Mouse (Mus musculus): Measurements from ENCODE around the gene Kdelc1. TPM values are rescaled to one million over a fixed set of nuclear protein-coding genes. Genes with fewer than 3 reads are reported as not detected.
A peak's percentile ranks its signal among the peaks of the same experiment; 100 is the strongest.

Kdelc1 gene
- polyA plus RNA-seq, 1 experiment = 16.2 TPM

DNA sequence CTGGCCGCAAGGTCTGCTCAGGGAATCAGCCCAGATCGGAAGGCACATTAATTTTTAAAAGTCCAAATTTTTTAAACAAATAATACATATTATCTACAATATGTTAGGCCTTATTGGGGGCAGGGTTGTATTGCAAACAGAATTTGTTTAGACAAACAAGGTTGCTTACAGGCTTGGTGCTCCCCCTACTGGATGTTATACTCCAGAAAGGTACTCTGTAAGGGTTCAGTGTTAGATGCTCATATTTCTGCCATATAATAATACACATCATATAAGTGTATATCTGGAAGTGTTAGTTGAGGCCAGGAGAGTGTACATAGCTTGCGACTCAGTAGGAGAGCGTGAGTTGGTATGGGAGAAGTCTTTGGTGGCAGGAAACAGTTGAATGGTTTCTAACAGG lies 36.7 kb upstream of the Kdelc1 start:
- TF ChIP-seq USF1 (IDR thresholded peaks at IDR 0.05; ENCODE audit: low read depth) (no peak), MYOD1 (IDR thresholded peaks at IDR 0.05; ENCODE audit: control insufficient read depth, insufficient read length, low read depth) (no peak), MAX (IDR thresholded peaks at IDR 0.05) (no peak), CEBPB (IDR thresholded peaks at IDR 0.05; ENCODE audit: low read depth) (no peak), CTCF (IDR thresholded peaks at IDR 0.05; ENCODE audit: control insufficient read depth, insufficient read depth, insufficient read length) (no peak), FOSL1 (IDR thresholded peaks at IDR 0.05; ENCODE audit: insufficient read depth, low read length, poor library complexity, severe bottlenecking) (no peak), MYOG (IDR thresholded peaks at IDR 0.05; ENCODE audit: control insufficient read depth, extremely low read depth, insufficient read length) (no peak)
- no peak overlapping the region for H3K4me3 ChIP-seq (ENCODE audit: insufficient read depth, poor library complexity, severe bottlenecking)

GRCm38 (mm10) chr1:44148706-44149105 lies 30.1 kb upstream of the Kdelc1 start:
- peaks cover 7% of the 10 kb centered on the region for H3K36me3 ChIP-seq (ENCODE audit: control insufficient read depth, insufficient read depth)
- no peak for TF ChIP-seq CTCF (IDR thresholded peaks at IDR 0.05; ENCODE audit: control insufficient read depth, insufficient read depth, insufficient read length)
- TF ChIP-seq MYOG (IDR thresholded peaks at IDR 0.05; ENCODE audit: control insufficient read depth, extremely low read depth, insufficient read length) = no peak
- no peak for TF ChIP-seq MYOD1 (IDR thresholded peaks at IDR 0.05; ENCODE audit: control insufficient read depth, insufficient read length, low read depth)
- no peak for TF ChIP-seq USF1 (IDR thresholded peaks at IDR 0.05; ENCODE audit: low read depth)
- no peak for TF ChIP-seq MAX (IDR thresholded peaks at IDR 0.05)
- no peak for TF ChIP-seq FOSL1 (IDR thresholded peaks at IDR 0.05; ENCODE audit: insufficient read depth, low read length, poor library complexity, severe bottlenecking)
- TF ChIP-seq CEBPB (IDR thresholded peaks at IDR 0.05; ENCODE audit: low read depth) = no peak
- H3ac ChIP-seq (ENCODE audit: control insufficient read depth, insufficient read length, low read depth) = no peak overlapping the region
- peaks cover 18% of the 10 kb centered on the region for H3K79me2 ChIP-seq (ENCODE audit: control insufficient read depth, insufficient read depth)
- H3K4me3 ChIP-seq (ENCODE audit: insufficient read depth, poor library complexity, severe bottlenecking) = peak overlapping the region; percentile 56
- H3K79me3 ChIP-seq (ENCODE audit: low read depth) = peaks cover 3% of the 10 kb centered on the region
- H3K27me3 ChIP-seq (ENCODE audit: control insufficient read depth, insufficient read depth, insufficient read length) = no peaks in the 10 kb centered on the region

More for the DNA sequence above, 36.7 kb upstream of the Kdelc1 start:
- no peaks in the 10 kb centered on the region for H3K27me3 ChIP-seq (ENCODE audit: control insufficient read depth, insufficient read depth, insufficient read length)
- H3K36me3 ChIP-seq (ENCODE audit: control insufficient read depth, insufficient read depth) = peaks cover 17% of the 10 kb centered on the region
- peaks cover 7% of the 10 kb centered on the region for H3K79me2 ChIP-seq (ENCODE audit: control insufficient read depth, insufficient read depth)
- no peak overlapping the region for H3ac ChIP-seq (ENCODE audit: control insufficient read depth, insufficient read length, low read depth)
- peaks cover 3% of the 10 kb centered on the region for H3K79me3 ChIP-seq (ENCODE audit: low read depth)

- H3K27me3 ChIP-seq (ENCODE audit: control insufficient read depth, insufficient read depth, insufficient read length) = no peaks in the 10 kb centered on the region
- TF ChIP-seq MYOG (IDR thresholded peaks at IDR 0.05; ENCODE audit: control insufficient read depth, extremely low read depth, insufficient read length) (no peak), MAX (IDR thresholded peaks at IDR 0.05) (peak; percentile 27)
- H3K79me3 ChIP-seq (ENCODE audit: low read depth) = peaks cover 3% of the 10 kb centered on the region
- peak within 1 kb of the TSS; percentile 83 for H3ac ChIP-seq (ENCODE audit: control insufficient read depth, insufficient read length, low read depth)
- peaks cover 18% of the 10 kb centered on the region for H3K79me2 ChIP-seq (ENCODE audit: control insufficient read depth, insufficient read depth)
- peak within 1 kb of the TSS; percentile 56 for H3K4me3 ChIP-seq (ENCODE audit: insufficient read depth, poor library complexity, severe bottlenecking)
- H3K36me3 ChIP-seq (ENCODE audit: control insufficient read depth, insufficient read depth) = peaks cover 16% of the 10 kb centered on the region
Measured at GRCm38 (mm10) chr1:44147563-44148381, 29.2 kb upstream of the Kdelc1 start, which contains the start of gene Ercc5. TSS of gene Ercc5 (plus strand) at chr1:44147744.

DNA sequence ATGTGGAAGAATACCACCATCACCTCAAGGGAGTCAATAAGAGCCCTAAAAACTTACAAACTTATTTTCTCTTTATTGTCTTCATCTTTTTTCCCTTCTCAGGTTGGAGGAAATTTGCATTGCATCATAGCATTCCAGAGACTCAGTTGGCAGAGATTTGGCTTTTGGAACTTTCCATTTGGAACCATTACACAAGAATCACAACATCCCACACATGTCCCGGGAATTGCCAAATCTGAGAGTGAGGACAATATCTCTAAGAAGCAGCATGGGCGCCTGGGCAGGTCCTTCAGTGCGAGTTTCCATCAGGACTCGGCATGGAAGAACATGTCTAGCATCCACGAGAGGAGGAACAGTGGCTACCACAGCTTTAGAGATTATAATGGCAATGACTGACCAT lies 24.1 kb upstream of the Kdelc1 start:
- peaks cover 45% of the 10 kb centered on the region for H3K36me3 ChIP-seq (ENCODE audit: control insufficient read depth, insufficient read depth)

GRCm38 (mm10) chr1:44140232-44140631 lies 21.6 kb upstream of the Kdelc1 start:
- H3K36me3 ChIP-seq (ENCODE audit: control insufficient read depth, insufficient read depth) = peaks cover 57% of the 10 kb centered on the region
- no peaks in the 10 kb centered on the region for H3K79me3 ChIP-seq (ENCODE audit: low read depth)
- no peaks in the 10 kb centered on the region for H3K79me2 ChIP-seq (ENCODE audit: control insufficient read depth, insufficient read depth)
- H3ac ChIP-seq (ENCODE audit: control insufficient read depth, insufficient read length, low read depth) = no peak overlapping the region
- no peak overlapping the region for H3K4me3 ChIP-seq (ENCODE audit: insufficient read depth, poor library complexity, severe bottlenecking)
- TF ChIP-seq FOSL1 (IDR thresholded peaks at IDR 0.05; ENCODE audit: insufficient read depth, low read length, poor library complexity, severe bottlenecking) (no peak), MAX (IDR thresholded peaks at IDR 0.05) (no peak), CEBPB (IDR thresholded peaks at IDR 0.05; ENCODE audit: low read depth) (no peak), MYOG (IDR thresholded peaks at IDR 0.05; ENCODE audit: control insufficient read depth, extremely low read depth, insufficient read length) (no peak), CTCF (IDR thresholded peaks at IDR 0.05; ENCODE audit: control insufficient read depth, insufficient read depth, insufficient read length) (no peak), MYOD1 (IDR thresholded peaks at IDR 0.05; ENCODE audit: control insufficient read depth, insufficient read length, low read depth) (no peak), USF1 (IDR thresholded peaks at IDR 0.05; ENCODE audit: low read depth) (no peak)
- no peaks in the 10 kb centered on the region for H3K27me3 ChIP-seq (ENCODE audit: control insufficient read depth, insufficient read depth, insufficient read length)

More for the DNA sequence above, 24.1 kb upstream of the Kdelc1 start:
- no peaks in the 10 kb centered on the region for H3K79me2 ChIP-seq (ENCODE audit: control insufficient read depth, insufficient read depth)
- H3K4me3 ChIP-seq (ENCODE audit: insufficient read depth, poor library complexity, severe bottlenecking) = no peak overlapping the region
- no peak for TF ChIP-seq CEBPB (IDR thresholded peaks at IDR 0.05; ENCODE audit: low read depth)
- TF ChIP-seq MAX (IDR thresholded peaks at IDR 0.05) = no peak
- TF ChIP-seq MYOD1 (IDR thresholded peaks at IDR 0.05; ENCODE audit: control insufficient read depth, insufficient read length, low read depth) = no peak
- TF ChIP-seq FOSL1 (IDR thresholded peaks at IDR 0.05; ENCODE audit: insufficient read depth, low read length, poor library complexity, severe bottlenecking) = no peak
- TF ChIP-seq CTCF (IDR thresholded peaks at IDR 0.05; ENCODE audit: control insufficient read depth, insufficient read depth, insufficient read length) = no peak
- TF ChIP-seq MYOG (IDR thresholded peaks at IDR 0.05; ENCODE audit: control insufficient read depth, extremely low read depth, insufficient read length) = no peak
- TF ChIP-seq USF1 (IDR thresholded peaks at IDR 0.05; ENCODE audit: low read depth) = no peak
- no peaks in the 10 kb centered on the region for H3K79me3 ChIP-seq (ENCODE audit: low read depth)
- no peak overlapping the region for H3ac ChIP-seq (ENCODE audit: control insufficient read depth, insufficient read length, low read depth)
- H3K27me3 ChIP-seq (ENCODE audit: control insufficient read depth, insufficient read depth, insufficient read length) = no peaks in the 10 kb centered on the region

All from C2C12 (cell line).